Mouse (Mus musculus) cerebellum, adult 9-11 months (tissue): ENCODE data around the gene Ralbp1.

Source experiments
- DNase-seq: peaks from one replicate; pipeline ENCODE4 v3.0.0; 2022

Ralbp1 gene

GRCm38 (mm10) chr17:65885697-65886529, at the start of gene Ralbp1:
TSS of gene Ralbp1 (minus strand) at chr17:65885798.
- DNase-seq: peak; percentile 68

GRCm38 (mm10) chr17:65933741-65934140, 48.1 kb upstream of the Ralbp1 start:
- no peak for DNase-seq

GRCm38 (mm10) chr17:65931525-65931924, 45.9 kb upstream of the Ralbp1 start:
- DNase-seq: peak; percentile 36

GRCm38 (mm10) chr17:65930960-65931359, 45.4 kb upstream of the Ralbp1 start:
- DNase-seq: peak; percentile 80

DNA sequence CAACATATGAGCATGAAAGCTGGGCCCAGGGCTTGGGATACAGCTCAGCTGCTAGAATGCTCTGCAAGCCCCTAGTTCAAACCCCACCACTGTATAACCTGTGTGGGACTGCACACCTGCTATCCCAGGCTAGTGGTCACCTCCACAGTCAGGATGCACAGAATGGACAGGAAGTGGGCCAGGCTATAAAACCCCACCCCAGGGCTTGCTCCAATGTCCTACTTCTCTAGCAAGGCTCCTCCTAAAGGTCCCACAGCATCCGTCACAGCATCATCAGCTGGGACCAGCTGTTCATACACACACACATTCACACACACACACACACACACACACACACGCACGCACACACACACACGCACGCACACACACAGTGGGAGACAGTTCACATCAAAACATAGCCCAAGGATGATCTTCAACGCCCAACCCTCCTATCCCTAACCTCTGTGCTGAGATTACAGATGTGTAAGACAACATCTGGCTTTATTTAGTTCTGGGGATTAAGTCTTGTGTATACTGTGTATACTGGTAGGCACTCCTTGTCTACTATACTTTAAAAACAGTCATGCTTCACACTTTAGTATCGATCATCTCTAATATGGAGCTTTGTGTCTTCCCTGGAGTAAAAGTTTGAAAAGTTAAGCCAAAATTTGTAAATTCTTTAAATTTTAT, 44.7 kb upstream of the Ralbp1 start:
- no peak for DNase-seq

DNA sequence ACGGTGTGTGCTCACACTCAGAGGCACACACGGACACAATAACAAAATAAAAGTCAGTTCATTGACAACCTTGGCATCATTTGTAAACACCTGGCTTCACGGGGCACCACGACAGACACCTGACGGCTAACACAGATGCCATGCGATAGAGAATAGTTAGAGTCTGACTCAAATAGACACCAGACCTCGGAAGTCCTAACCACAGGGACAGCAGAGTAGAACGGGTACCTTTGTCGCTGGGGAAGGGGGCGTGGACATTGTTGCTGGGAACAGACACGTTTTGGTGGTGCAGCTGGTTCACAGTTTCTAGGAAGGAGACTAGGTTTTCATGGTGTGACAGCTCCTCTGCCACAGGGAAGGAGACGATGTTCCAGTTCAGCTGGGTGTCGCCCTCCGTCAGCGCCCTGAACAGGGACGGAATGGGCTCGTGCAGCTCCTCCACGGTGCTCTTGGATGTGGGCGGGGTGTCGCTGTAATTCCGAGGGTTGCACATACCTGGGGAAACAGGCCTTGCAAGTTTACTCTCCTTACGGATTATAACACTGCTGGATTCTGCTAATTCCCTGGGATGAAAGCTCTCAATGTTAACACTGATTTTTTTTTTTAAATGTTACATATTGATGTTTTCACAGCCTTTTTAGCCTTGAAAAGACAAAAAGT, 43.9 kb upstream of the Ralbp1 start:
- DNase-seq: no peak

- no peak for DNase-seq
Measured at GRCm38 (mm10) chr17:65927077-65927476, 41.5 kb upstream of the Ralbp1 start.

GRCm38 (mm10) chr17:65924218-65924617, 38.6 kb upstream of the Ralbp1 start:
- DNase-seq: no peak

GRCm38 (mm10) chr17:65921975-65922374, 36.4 kb upstream of the Ralbp1 start:
- no peak for DNase-seq

- no peak for DNase-seq
Measured at GRCm38 (mm10) chr17:65919235-65919634, 33.6 kb upstream of the Ralbp1 start.

- DNase-seq: peak; percentile 46
Measured at GRCm38 (mm10) chr17:65916135-65916668, 30.6 kb upstream of the Ralbp1 start.

- DNase-seq: no peak
Measured at GRCm38 (mm10) chr17:65914083-65914482, 28.5 kb upstream of the Ralbp1 start.

DNA sequence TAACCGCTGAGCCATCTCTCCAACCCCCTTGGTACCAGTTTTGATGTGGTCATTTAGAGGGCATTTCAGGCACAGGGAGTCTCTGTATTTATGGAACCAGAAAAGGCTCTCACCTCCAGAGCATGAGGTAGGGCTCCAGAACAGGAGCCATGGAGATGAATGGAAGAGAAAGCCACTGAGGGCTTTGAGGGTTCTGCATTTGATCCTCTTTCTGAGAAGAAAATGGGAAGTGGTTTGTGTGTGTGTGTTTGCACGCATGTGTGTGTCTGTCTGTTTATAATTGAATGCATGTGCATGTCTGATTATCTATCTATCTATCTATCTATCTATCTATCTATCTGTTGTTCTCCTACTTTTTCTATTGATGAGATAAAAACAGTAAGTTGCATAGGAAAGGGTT, 26.6 kb upstream of the Ralbp1 start:
- DNase-seq: no peak

DNA sequence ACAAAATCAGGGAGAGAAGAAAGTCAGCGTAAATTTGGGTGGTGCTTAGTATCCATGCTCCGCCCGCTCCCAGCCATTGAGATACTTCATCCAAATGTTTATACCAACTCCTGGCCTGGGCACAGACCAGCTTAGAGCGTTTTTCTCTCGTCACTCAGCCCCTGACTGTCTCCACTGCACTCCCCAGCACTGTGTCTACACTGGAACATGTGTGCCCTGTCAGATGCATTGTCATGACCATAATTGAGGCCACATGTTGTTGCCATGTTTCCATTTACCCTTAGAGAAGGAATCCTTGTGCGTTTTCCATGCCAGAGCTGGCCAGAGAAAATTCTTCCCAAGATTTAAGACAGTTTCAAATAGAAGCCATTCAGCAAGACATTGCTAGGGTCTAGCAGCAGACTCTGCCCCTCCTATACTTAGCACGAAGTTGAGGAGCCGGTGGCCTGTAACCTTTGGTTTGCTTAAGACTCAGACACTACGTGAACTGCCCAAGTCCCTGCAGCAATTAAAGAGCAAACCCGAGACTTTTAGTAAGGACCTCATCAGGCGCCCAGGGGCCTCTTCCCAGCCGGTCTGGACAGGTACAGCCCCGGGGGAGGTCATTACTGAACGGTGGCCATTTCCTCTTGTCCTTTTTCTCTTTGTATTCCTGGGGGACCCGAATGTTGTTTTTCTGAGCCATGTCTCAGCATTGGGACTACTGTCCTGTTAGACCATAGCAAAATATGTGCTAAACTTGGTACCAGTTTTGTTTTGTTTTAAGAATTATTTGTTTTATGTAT, 25.9 kb upstream of the Ralbp1 start:
- DNase-seq: no peak

DNA sequence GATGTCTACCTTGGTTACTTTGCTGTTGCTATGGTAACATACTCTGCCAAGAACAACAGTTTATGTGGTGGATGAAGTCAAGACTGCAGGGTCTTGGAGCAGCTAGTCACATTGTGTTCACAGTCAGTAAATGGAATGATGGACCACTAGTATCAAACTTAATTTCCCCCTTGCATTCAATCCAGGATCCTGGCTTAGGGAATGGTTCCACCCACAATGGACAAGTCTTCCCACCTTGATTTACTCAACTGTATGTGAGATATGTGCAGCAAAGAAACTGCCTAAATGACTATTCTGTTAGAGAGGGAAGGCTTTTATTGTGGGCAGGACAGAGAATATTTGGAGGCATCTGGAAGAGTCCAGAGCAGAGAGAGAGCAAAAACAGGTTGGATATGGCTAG, 22.7 kb upstream of the Ralbp1 start:
- DNase-seq: no peak

DNA sequence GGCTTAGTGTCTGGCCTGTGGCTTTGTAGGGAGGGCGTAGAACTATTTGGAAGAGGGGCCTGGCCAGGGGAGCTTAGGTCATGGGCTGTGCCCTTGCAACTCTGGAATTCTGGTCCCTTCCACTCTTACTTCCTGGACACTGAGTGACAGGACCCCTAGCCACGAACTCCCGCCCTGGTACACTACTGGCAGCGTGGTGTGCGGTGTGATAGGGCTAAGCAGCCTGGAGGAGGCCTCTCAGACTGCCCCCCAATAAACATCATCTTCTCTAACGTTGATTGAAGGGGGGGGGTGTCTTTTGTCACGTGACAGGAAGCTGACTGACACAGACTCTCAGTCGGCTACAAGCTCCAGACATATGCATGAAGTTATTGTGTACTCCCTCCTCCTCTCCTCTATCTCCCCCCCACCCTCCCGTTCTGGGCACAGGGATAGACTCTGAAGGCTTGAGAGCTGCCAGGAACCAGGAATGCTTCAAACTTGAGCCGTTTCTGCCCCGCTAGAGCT, 21.4 kb upstream of the Ralbp1 start:
- no peak for DNase-seq

DNA sequence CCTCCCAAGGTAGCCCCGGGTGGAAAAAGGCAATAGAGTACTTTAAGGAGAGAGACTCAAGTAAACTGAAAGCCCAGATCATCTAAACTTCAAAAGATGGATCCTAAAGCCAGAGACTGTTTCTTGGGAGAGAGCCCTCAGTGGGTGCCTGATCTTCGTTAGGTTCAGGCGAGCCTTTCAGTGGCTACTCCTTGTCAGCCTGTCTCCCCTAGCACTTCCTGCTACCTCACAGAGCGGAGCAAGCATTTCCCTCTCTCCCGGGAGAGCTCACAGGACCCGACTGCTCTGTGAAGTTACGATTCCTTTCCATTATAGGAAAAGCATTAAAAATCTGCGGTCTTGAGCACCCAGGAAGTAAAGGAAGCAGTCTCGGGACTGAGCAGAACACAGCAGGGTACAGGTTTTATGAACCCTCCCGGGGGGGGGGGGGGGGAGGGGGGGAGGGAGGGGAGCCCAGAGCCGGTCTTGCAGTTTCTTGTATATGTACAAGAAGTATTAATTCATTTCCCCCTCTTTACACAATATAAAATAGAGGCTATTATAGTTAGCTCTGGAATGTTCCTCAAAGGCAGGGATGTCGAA, 20.8 kb upstream of the Ralbp1 start:
- no peak for DNase-seq

GRCm38 (mm10) chr17:65905241-65905640, 19.6 kb upstream of the Ralbp1 start:
- DNase-seq: no peak

GRCm38 (mm10) chr17:65903826-65904225, 18.2 kb upstream of the Ralbp1 start:
- DNase-seq: no peak

GRCm38 (mm10) chr17:65903011-65903410, 17.4 kb upstream of the Ralbp1 start:
- no peak for DNase-seq

- DNase-seq: no peak
Measured at GRCm38 (mm10) chr17:65902281-65902680, 16.7 kb upstream of the Ralbp1 start.

- no peak for DNase-seq
Measured at GRCm38 (mm10) chr17:65896016-65896415, 10.4 kb upstream of the Ralbp1 start.
